Mouse (Mus musculus) R1 (cell line): Measurements from ENCODE around the gene Eif2b3.

Experiments used
- DNase-seq: peaks from one replicate; pipeline ENCODE4 v3.0.0-alpha.2; 2018; ENCODE audit warnings: low read depth, low spot score

Eif2b3 gene

DNA sequence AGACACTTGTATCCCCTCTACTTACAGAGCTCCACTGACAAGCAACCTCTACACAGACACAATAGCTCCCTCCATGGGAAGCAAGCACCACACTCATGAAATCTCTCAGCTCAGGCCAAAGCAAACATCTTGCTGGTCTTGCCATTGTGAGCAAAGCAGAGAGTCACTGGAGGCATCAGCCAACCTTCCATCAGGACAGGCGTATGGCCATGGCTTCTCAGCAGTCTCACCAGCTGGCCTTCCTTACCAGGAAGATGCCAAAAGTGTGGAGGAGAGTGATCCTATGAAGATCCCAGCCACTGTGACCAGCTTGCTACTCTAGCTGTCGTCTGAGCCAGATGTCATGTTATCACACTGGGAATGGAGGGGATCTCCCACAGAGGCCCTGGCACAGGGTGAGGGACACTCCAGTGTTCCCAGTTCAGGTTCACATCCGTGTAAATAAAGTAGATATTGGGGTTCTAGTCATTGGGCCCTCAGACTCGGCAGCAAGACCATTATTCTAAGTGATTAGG is 4.2 kb upstream of the Eif2b3 start:
- DNase-seq, result no peak

DNA sequence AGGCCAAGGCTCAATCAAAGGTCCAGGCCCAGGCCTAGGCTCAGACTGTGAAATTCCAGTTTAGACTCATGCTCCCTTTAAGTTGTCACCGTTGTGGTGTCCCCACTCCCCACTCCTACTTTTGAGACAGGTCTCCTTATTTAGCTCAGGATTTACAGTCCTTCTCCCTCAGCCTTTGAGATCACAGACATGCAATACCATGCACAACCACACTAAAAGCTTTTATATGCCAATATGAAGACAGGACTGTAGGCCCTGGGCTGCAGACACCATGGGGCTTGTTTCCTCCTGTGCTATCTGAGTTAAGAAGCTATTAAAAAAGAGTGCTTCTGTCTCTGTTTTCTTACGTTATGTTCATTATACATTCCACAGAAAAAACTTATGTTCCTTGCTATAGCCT is 1.5 kb upstream of the Eif2b3 start:
- peak; percentile 55 for DNase-seq

DNA sequence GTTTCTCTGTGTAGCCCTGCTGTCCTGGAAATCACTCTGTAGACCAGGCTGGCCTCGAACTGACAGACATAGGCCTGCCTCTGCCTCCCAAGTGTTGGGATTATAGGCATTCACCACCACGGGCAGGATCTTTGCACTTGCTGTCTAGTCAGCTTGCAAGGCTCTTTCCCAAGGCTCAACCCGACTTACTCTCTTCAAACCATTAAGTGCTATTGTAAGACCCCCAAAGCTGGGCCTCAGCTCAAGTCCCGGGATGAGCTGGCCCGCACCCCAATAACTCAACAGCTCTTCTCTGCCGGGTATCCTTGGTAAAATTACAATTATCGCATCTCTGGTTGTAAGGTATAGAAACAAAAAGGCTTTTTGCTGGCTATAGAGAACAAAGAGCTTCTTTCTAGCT is 875 bp upstream of the Eif2b3 start:
- DNase-seq, result no peak

DNA sequence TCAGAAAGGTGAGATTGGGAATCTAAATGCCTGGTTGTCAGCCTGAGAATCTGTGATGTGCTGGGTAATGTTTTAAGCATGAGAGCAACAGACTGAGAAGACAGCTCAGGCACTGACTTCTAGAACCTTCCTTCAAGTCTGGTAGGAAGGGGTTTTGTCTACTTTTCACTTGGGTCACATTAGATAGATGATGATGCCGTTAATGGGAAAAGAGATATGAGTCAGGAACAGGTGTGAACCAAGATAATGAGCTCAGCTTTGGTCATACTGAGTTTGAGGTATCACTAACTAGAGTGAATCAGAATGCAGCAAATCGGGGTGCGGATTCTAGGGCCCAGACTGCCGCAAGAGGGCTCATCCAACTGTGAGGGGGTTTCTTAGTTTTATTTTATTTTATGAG is 4.3 kb downstream of the Eif2b3 start:
- no peak for DNase-seq

DNA sequence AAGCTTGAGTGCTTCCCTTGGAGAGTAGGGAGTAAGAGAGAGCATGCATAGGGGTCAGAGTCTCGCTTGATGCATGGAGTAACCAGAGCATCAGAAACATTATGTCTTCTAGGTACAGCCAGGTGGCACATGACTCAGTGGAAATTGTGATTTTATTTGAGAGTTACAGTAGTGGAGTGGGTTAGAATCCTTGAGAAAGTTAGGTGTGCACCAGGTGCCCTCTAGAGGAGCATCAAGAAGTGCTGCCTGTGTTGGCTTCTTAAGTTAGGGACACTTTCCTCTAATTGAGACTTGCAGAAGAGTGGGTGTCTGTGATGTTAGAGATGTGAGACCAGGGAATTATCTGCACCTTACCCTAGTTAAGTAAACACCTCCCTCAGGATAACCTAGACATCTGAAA is 11.9 kb downstream of the Eif2b3 start:
- DNase-seq, result peak; percentile 27

DNA sequence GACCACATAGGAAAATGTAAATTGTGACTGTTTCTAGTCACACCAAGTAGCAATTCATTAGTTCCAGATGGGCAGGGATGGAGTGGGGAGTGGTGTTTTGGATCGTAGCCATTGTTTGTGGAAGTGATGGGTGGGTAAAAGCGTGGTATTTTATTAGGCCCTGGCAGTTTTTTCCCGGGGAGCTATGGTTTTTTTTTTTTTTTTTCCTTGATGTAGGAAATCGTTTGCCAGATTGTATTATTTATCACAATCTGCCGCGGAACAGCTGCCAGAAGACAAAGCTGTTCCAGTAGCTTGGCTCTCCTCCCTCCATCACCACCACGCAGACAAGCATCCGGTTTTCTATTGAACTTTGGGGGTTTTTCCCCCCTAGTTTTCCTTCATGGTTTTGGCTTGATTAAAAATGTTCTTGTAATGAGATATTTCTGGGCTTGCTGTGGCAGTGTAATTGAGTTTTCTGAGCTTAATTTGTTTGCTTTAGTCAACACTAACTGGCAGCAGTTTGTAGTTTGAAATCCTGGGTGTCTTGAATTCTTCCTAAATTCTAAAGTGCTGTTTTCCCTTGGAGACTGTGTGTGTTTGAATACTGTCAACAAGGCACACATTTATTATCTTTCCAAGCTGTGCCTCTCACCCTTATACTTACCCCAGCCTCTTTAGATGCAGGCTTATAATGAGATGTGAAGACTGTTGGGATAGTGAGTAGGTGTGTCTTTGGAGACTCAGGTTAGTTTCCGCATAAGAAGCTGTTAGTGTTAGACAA is 20.9 kb downstream of the Eif2b3 start:
- DNase-seq, result no peak

DNA sequence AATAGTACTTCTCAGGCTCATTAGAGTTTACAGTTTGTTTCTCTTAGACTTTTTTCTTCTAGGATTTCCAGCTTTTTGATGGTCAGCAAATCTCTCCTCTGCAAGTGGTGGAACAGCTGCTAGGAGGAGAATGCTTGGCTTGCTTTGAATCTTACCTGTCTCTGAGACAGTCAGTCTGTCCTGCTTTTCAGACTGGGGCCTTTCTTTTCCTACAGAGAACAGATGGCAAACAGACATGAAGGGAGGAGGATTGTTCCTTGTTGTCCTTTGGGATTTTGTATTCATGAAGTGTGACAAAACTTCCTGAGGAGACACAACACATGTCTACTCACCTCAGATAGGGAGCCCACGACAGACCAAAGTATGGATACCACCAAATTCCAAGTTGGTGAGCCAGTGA is 21.6 kb downstream of the Eif2b3 start:
- DNase-seq, result no peak

DNA sequence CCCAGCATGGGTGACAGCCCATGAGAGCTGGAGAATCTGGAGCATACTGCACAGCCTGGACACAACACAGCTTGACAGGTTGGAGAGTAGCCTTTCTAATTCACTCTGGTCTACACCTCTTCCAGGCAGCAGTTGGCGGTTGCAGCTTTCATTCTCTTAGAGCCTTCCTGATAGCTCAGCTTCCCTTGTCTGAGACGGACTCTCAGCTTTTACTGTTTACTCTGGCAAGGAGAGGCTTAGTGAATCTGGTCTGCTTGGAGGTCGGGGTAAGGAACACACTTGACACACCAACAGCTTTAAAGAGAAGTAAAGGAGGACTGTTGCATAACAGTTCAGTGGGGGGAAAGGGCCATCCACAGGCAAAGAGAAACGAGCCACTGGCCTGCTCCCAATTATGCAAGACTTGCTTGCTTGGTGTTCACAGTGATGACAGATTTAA is 22.1 kb downstream of the Eif2b3 start:
- DNase-seq, result no peak

DNA sequence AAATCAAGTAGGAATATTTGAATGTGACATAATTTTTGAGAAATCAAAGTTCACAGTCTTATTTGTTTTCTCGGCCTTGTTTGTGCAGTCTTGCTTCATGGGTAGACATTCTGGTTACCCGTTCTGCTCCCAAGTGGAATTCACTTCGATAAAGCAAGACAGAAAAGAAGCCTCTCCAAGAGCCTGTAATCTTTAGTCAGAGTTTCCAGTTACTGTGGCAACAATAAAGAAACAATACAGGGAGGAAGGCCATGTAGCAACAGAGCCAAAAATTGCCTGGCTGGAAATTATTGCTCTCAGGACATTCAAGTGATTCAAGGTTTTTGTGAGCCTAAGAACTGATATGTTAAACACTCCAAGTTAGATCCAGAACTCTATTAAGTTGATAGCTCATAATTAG is 29.6 kb downstream of the Eif2b3 start:
- no peak for DNase-seq

DNA sequence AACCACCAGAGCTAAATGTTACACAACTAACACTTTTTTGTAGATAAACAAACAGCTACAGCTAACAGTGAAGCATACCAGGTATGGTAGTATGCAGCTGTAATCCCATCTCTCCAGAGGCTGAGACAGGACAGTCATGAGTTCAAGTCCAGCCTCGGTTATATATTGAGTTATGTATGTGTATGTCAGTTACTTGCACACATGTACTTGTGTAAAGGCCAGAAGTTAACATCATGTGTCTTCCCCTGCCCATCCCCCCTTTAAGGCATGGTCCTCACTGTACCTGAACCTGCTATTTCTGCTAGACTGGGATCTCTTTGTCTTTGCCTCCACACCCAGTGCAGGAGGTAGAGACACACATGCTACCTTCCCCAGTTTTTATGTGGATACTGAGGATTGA is 30.3 kb downstream of the Eif2b3 start:
- no peak for DNase-seq

DNA sequence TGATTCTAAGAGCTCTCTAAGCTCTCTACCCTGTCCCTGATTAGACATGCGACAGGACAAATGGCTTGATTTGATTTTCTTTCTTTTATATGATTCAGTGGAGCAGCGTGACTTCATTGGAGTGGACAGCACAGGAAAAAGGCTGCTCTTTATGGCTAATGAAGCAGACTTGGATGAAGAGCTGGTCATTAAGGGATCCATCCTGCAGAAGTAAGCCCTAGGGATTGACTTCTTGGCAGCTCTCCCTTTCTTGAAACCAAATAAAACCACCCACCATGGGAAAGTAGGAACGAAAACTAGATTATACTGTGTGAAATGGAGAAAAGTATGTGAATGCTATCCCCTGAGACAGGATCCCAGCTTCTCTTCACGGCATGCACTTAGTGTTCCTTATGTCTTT is 33.4 kb downstream of the Eif2b3 start:
- DNase-seq, result no peak

DNA sequence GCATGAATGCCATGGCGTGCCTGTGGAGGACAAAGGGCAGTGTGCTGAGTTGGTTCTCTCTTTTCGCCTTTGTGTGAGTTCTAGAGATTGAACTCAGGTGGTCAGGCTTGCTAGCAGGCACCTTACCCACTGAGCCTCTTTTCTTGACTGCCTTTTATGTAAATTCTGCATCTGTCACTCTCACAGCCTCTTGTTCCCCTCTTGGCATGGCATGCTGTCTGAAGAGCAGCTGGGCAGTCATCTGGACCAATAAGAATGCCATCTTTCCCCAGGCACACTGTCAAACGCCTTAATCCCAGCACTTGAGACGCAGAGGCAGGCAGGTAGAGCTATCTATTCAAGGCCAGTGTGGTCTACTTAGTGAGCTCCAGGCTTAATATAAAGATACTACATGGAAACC is 34.8 kb downstream of the Eif2b3 start:
- DNase-seq, result no peak

DNA sequence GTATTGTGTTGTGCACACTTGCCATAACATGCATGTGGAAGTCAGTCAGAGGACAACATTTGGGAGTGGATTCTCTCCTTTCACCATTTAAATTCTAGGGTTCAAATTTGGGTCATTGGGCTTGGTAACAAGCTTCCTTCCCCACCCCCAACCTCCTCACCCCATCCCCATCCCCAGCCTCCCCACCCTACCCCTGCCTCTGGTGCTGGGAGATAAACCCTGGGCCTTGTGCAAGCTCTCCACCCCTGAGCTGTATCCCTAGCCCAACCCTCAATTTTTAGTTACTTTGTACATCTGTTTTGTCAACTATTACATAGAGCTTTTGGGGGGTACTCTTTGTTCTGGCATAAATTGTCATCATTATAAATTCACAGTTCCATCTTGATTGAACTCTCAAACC is 36.9 kb downstream of the Eif2b3 start:
- peak; percentile 70 for DNase-seq

DNA sequence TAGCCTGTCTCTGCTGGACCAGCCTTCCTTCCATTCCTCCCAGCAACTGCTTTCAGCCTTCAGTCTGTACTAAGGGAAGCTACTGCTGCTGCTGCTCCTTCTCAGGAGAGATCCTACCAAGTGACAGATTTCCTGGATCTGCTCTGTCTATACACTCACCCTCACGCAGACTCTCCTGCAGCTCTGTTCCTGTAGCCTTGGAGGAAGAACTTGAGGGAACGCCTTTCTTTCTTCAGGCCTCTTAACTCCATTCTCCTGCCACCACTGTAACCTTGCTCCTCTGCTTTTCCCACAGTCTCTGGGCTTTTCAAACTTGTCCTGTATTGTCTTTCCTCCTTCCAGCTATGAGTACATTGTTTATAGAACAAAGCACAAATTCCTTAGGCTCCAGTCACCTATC is 37.3 kb downstream of the Eif2b3 start:
- peak; percentile 99 for DNase-seq

DNA sequence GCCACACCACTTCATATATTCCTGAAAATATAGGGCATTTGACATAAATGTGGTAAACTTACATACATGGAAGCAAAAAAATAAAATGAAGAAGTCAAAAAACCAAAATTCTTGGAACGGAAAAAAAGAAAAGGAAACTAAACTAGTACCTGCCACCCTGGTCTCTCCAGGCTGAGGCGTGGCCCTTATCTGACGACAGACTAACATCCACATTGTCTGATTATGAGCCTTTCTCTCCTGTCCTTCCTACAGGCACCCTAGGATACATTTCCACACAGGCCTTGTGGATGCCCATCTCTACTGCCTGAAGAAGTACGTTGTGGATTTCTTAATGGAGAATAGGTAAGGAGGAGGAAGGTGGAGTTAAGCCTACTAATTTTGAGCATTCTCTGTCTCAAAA is 39.3 kb downstream of the Eif2b3 start:
- no peak for DNase-seq

DNA sequence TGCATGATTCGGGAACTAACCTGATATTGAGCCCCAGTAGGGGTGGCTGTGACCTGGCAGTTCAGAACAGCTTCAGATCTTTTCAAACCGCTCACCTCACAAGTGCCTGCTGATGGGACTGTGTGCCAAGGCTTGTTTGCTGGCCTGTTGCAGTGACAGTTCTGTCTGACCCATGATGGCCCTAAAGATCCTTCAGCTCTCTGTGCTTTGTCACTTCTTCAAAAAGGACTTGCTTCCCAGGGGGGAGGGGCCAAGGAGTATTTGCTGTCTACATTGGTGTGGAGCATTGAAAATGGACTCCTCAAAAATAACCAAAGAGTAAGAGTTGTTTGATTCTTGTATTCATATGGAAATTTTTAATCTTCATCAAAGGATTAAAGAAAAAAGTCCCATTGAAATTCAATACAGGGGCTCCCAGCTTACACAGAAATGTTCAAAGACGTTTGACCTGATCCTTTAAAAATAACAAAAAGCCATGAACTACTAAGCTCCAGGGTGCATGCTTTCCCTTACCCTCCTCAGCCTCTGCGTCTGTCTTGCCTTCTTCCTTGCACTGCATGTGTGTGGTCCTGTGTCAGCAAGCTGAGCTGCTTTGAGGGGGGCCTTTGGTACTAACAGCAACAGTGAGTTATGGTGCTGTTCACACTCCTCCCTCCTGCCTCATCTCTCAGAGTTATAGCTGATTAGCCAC is 43.6 kb downstream of the Eif2b3 start:
- DNase-seq, result peak; percentile 45

DNA sequence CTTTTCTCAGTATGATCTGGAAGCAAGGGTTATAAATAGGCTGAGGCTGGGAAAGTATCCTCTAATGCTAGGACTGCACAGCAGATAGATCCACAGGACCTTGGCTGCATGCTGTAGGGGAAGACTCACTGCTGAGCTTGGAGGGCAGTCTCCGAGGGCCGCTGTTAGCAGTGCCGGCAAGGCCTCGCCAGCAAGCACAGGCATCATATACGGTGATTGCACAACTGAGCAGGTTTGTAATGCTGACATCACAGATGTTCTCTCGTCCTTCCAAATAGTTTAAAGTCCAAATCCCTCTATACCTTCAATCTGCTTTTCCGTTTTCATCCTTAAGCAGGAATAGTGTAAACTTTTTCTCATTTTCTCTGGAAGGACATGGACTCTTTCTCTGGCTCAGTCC is 48.8 kb downstream of the Eif2b3 start:
- DNase-seq, result no peak

DNA sequence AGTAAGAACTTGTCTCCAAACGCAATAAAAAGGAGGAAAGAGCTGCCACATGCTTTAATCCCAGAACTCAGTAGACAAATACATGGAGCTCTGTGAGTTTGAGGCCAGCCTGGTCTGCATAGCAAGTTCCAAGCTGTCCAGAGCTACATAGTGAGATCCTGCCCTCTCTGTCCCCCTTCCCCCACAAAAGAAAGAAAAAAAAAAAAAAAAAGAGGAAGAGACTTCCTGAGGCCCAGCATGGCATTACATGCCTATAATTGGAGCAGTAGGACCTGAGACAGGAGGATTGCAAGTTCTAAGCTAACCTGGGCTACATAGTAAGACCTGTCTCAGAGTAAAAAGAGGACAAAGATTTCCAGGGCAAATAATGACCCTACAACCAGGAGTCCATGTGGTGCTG is 50.4 kb downstream of the Eif2b3 start:
- DNase-seq, result no peak

DNA sequence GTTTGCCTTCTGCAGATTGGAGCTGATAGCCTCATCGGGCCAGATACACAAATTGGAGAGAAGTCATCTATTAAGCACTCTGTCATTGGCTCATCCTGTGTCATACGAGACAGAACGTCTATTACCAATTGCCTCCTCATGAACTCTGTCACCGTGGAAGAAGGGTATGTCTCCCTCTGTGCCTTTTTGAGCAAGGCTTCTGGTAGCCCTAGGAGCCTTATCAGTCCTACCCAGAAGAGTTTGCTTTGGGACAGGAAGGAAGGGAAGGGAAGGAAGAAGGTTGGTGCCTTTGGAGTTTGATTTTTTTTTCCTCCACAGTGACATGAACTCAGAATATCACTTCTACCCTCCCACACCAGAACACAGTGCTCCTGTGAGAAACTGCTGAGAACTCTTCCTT is 51.4 kb downstream of the Eif2b3 start:
- DNase-seq, result no peak

DNA sequence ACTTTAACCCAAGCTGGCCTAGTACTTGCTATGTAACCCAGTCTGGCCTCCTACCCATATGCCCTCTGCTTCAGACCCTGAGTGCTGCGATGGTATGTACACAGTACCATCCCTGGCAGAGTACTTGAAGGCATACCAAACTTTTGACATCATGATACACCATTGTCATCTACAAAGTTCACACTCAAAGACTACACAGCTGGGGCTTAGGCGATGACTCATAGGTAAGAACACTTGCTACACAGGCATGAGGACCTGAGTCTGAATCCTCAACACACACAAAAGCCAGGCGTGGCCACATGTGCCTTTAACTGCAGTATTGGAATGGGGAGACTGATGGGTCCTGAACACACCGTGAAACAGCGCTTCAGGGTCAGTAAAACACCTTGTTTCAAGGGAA is 52.0 kb downstream of the Eif2b3 start:
- DNase-seq, result peak; percentile 43

DNA sequence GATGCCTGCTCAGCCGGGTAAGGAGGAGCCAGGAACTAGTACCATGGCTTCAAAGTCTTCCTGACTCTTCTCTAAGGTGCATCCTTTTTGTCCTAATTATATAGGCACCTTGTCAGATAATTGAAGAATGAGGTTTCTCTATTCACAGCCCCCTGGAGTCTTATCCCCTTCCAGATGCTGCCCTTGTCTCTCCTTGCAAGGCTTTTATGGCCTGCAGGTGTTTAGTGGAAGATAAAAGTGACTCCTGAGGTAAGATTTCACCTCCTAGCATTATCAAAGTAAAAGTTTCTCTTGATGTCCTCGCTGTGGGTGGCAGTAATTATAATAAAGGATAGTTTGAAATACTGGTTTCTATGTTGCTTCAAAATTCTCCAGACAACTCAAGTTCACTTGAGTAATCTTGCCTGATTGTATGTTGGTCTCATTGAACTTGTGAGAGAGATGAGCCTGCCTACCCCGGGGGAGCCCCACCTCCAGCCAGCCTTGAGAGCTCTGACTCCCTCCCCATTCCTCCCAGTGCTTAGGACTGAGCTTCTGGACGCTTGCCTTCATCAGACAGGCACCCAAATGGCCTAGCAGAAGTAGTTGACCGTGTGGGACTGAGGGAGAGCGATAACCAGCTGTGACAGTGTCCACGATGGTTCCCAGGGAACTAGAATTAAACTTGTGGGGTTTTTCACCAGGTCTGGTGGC is 68.9 kb downstream of the Eif2b3 start:
- no peak for DNase-seq

DNA sequence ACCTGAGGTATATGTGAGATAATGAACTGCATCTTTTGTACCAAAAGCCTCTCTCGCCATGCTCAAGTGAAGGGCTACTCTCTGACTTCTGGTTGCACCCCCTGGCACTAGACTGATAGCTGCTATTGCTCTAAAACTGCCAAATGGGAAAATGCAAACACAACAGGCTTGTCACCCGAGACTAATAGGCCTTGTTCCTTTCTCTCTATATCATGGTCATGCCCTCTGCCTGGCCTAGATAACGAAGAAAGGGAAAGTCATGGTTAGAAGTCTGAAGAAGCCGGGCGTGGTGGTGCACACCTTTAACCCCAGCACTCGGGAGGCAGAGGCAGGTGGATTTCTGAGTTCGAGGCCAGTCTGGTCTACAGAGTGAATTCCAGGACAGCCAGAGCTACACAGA is 71.4 kb downstream of the Eif2b3 start:
- no peak for DNase-seq
